ENCODE assay signal across 34 mouse cellular contexts in genomic region chr11:38828375-38828774, GRCm38 (mm10).
"Had no signal": no experiment of that assay in that cellular context is flagged by ENCODE, and none has a peak within 500 bp of the region (broad histone marks: within the 10 kb centered on the region; RNA-seq: fewer than 3 reads in every experiment).

No protein-coding gene starts in this region.

- H3K4me2 ChIP-seq: heart, embryonic 11.5 days; heart, embryonic 12.5 days; heart, embryonic 13.5 days; heart, embryonic 15.5 days; hindbrain, embryonic 12.5 days; hindbrain, embryonic 13.5 days; hindbrain, embryonic 14.5 days; hindbrain, embryonic 15.5 days; intestine, embryonic 15.5 days; kidney, embryonic 15.5 days had no signal

- H3K27ac ChIP-seq: heart, embryonic 13.5 days; heart, embryonic 15.5 days; hindbrain, embryonic 10.5 days; hindbrain, embryonic 12.5 days; hindbrain, embryonic 13.5 days; hindbrain, embryonic 14.5 days; hindbrain, embryonic 15.5 days; hindbrain, postnatal 0 days; intestine, embryonic 15.5 days; kidney, embryonic 15.5 days; kidney, postnatal 0 days; layer of hippocampus, adult 2 months had no signal

- H3K4me3 ChIP-seq: heart, embryonic 12.5 days; heart, embryonic 13.5 days; heart, embryonic 15.5 days; hindbrain, embryonic 10.5 days; hindbrain, embryonic 12.5 days; hindbrain, embryonic 13.5 days; hindbrain, embryonic 15.5 days; intestine, embryonic 15.5 days; kidney, embryonic 15.5 days; layer of hippocampus, adult 2 months had no signal

- ATAC-seq: hindbrain, embryonic 16.5 days; hindbrain, postnatal 0 days; inflammation-experienced regulatory T-cells, adult 6 months; intestine, embryonic 15.5 days; intestine, embryonic 16.5 days; intestine, postnatal 0 days had no signal

- H3K36me3 ChIP-seq: heart, embryonic 12.5 days; heart, embryonic 13.5 days; heart, embryonic 15.5 days; hindbrain, embryonic 10.5 days; hindbrain, embryonic 12.5 days; hindbrain, embryonic 13.5 days; hindbrain, embryonic 15.5 days; intestine, embryonic 15.5 days; kidney, embryonic 15.5 days had no signal

- H3K9ac ChIP-seq: heart, embryonic 12.5 days; heart, embryonic 13.5 days; heart, embryonic 15.5 days; hindbrain, embryonic 12.5 days; hindbrain, embryonic 13.5 days; hindbrain, embryonic 14.5 days; hindbrain, embryonic 15.5 days; intestine, embryonic 15.5 days; kidney, embryonic 15.5 days had no signal

- H3K27me3 ChIP-seq: heart, embryonic 12.5 days; heart, embryonic 13.5 days; heart, embryonic 15.5 days; hindbrain, embryonic 12.5 days; hindbrain, embryonic 13.5 days; hindbrain, embryonic 15.5 days; intestine, embryonic 15.5 days; kidney, embryonic 15.5 days had no signal

- H3K4me1 ChIP-seq: heart, embryonic 12.5 days; heart, embryonic 13.5 days; heart, embryonic 15.5 days; hindbrain, embryonic 10.5 days; hindbrain, embryonic 12.5 days; hindbrain, embryonic 13.5 days; hindbrain, embryonic 15.5 days; intestine, embryonic 15.5 days; kidney, embryonic 15.5 days had no signal

- H3K9me3 ChIP-seq: heart, embryonic 12.5 days; heart, embryonic 13.5 days; heart, embryonic 15.5 days; hindbrain, embryonic 10.5 days; hindbrain, embryonic 12.5 days; hindbrain, embryonic 13.5 days; hindbrain, embryonic 15.5 days; intestine, embryonic 15.5 days; kidney, embryonic 15.5 days had no signal

- DNase-seq: heart, postnatal 10 days; heart, postnatal 14 days; heart, postnatal 36 days; heart, postnatal 4 days; kidney, adult 11 months; kidney, adult 18-20 months; kidney, adult 2 months; kidney, adult 8-10 months; kidney, adult 9 months; kidney, postnatal 10 days; kidney, postnatal 14 days; kidney, postnatal 25 days; kidney, postnatal 36 days; kidney, postnatal 4 days; layer of hippocampus, adult 9-11 months; layer of hippocampus, postnatal 36 days had no signal
